Mouse (Mus musculus): ENCODE measurements around the gene Rspry1. TPM values are rescaled to one million over a fixed set of nuclear protein-coding genes. Genes with fewer than 3 reads are reported as not detected.

The Rspry1 gene
- polyA plus RNA-seq, 1 experiment = 7.4 TPM

DNA sequence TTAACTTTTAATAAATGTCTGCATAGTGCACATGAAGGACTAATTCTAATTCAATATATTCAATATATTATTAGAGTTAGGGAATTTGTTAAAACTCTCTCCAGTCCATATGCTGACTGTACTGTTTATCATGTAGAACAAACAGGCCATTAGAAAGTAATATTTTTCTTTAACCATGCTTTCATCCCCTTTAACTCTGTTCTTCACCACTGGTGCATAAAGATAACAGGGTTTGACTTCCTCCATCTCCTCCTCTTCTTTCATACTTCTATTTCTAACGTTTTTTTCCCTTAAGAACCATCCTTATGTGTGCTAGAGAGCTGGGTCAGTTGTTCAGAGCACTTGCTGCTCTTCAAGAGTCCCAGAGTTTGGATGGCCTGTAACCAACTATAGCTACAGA lies 43.5 kb downstream of the Rspry1 start:
- H3K79me2 ChIP-seq (ENCODE audit: control insufficient read depth, insufficient read depth) = no peaks in the 10 kb centered on the region
- TF ChIP-seq MYOD1 (IDR thresholded peaks at IDR 0.05; ENCODE audit: control insufficient read depth in 1 of 3, insufficient read length in 2 of 3, low read depth in 2 of 3) (no peak), CEBPB (IDR thresholded peaks at IDR 0.05; ENCODE audit: insufficient read depth, poor library complexity, severe bottlenecking) (no peak), USF1 (IDR thresholded peaks at IDR 0.05; ENCODE audit: low read depth) (no peak), SRF (IDR thresholded peaks at IDR 0.05; ENCODE audit: control insufficient read depth, insufficient read length, low read depth) (no peak), TCF3 (IDR thresholded peaks at IDR 0.05; ENCODE audit: insufficient read length, low read depth) (no peak), POLR2AphosphoS2 (IDR thresholded peaks at IDR 0.05; ENCODE audit: insufficient read length, low read depth) (no peak), MAX (IDR thresholded peaks at IDR 0.05; ENCODE audit: low read depth) (no peak), TCF12 (IDR thresholded peaks at IDR 0.05; ENCODE audit: insufficient read depth, poor library complexity, severe bottlenecking) (no peak)
- H3K27me3 ChIP-seq (ENCODE audit: control insufficient read depth, insufficient read depth, insufficient read length) = no peaks in the 10 kb centered on the region
- no peak overlapping the region for H3K4me2 ChIP-seq (ENCODE audit: low read depth)
- H3ac ChIP-seq (ENCODE audit: control insufficient read depth, insufficient read length) = no peak overlapping the region
- H3K36me3 ChIP-seq (ENCODE audit: control insufficient read depth, insufficient read depth) = peaks cover 23% of the 10 kb centered on the region
- H3K4me3 ChIP-seq = no peak overlapping the region

DNA sequence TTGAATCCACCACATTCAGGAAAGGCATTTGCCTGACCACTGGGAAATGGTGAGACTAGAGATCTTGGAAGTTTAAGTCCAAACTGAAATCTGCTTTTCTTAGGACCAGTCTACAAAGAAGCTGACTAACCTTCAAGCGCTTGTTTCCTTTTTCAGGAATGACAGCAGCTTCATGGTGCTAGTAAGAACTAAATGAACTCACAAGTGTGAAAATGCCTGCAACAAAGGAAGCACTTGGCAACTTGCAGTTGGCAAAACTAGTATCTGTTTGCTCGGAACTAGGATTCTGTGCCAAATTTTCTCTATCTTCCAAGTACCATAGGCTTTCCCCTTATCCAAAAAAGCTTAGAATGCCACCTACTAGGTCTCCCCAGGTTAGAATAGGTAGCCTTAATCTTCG lies 44.4 kb downstream of the Rspry1 start:
- Histone ChIP-seq H3K4me3 (no peak overlapping the region), H3ac (ENCODE audit: control insufficient read depth, insufficient read length) (no peak overlapping the region), H3K79me2 (ENCODE audit: control insufficient read depth, insufficient read depth) (no peaks in the 10 kb centered on the region), H3K27me3 (ENCODE audit: control insufficient read depth, insufficient read depth, insufficient read length) (no peaks in the 10 kb centered on the region), H3K4me2 (ENCODE audit: low read depth) (no peak overlapping the region), H3K36me3 (ENCODE audit: control insufficient read depth, insufficient read depth) (peaks cover 13% of the 10 kb centered on the region)
- no peak for TF ChIP-seq CEBPB (IDR thresholded peaks at IDR 0.05; ENCODE audit: insufficient read depth, poor library complexity, severe bottlenecking)
- no peak for TF ChIP-seq TCF3 (IDR thresholded peaks at IDR 0.05; ENCODE audit: insufficient read length, low read depth)
- no peak for TF ChIP-seq E2F4 (IDR thresholded peaks at IDR 0.05; ENCODE audit: insufficient read depth)
- TF ChIP-seq MYOG (IDR thresholded peaks at IDR 0.05; ENCODE audit: control insufficient read depth in 1 of 3, insufficient read depth in 1 of 3, insufficient read length in 2 of 3, low read depth in 2 of 3) = no peak
- no peak for TF ChIP-seq MAX (IDR thresholded peaks at IDR 0.05; ENCODE audit: low read depth)

DNA sequence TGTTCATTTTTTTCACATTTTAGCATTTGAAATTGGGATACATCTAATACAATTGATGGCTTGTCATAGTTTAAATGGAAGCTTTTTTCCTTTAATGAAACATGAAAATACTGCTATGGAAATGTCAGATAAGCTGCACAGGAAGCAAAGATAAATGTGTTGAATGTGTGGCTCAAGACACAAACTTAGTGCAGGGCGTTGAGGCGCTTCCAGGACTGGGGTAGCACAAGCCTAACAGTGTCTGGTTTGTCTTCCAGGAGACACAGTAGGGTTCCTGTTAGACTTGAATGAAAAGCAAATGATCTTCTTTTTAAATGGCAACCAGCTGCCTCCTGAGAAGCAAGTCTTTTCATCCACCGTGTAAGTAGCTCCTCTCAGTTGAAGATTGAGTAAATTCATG lies 47.8 kb downstream of the Rspry1 start:
- Histone ChIP-seq H3ac (ENCODE audit: control insufficient read depth, insufficient read length) (no peak overlapping the region), H3K79me2 (ENCODE audit: control insufficient read depth, insufficient read depth) (no peaks in the 10 kb centered on the region), H3K4me2 (ENCODE audit: low read depth) (no peak overlapping the region), H3K4me3 (no peak overlapping the region), H3K36me3 (ENCODE audit: control insufficient read depth, insufficient read depth) (peaks cover 18% of the 10 kb centered on the region), H3K27me3 (ENCODE audit: control insufficient read depth, insufficient read depth, insufficient read length) (no peaks in the 10 kb centered on the region)
- TF ChIP-seq CEBPB (IDR thresholded peaks at IDR 0.05; ENCODE audit: insufficient read depth, poor library complexity, severe bottlenecking) (no peak), USF1 (IDR thresholded peaks at IDR 0.05; ENCODE audit: low read depth) (no peak)

DNA sequence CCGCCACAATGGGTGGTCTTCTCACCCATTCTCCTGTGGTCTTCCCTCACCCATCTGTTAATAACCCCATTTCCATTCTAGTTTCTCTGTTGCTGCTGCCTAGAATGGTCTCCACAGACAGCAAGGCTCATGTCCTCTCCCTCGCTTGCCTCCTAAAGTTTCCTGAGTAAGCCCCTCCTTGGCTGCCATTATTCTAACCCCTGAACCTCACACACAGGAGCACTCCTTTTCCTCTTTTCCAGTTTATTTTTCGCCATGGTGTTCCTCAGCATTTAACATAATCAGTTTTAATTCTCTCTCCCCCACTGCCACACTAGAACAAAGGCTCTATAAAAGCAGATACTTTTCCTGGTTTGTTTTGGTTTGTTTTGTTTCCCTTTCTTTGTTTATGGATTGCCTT lies 51.2 kb downstream of the Rspry1 start:
- H3K27me3 ChIP-seq (ENCODE audit: control insufficient read depth, insufficient read depth, insufficient read length) = no peaks in the 10 kb centered on the region
- H3K4me3 ChIP-seq = no peak overlapping the region
- TF ChIP-seq MYOG (IDR thresholded peaks at IDR 0.05; ENCODE audit: control insufficient read depth in 1 of 3, insufficient read depth in 1 of 3, insufficient read length in 2 of 3, low read depth in 2 of 3) (no peak), CEBPB (IDR thresholded peaks at IDR 0.05; ENCODE audit: insufficient read depth, poor library complexity, severe bottlenecking) (no peak), TCF12 (IDR thresholded peaks at IDR 0.05; ENCODE audit: insufficient read depth, poor library complexity, severe bottlenecking) (no peak), TCF3 (IDR thresholded peaks at IDR 0.05; ENCODE audit: insufficient read length, low read depth) (no peak), MYOD1 (IDR thresholded peaks at IDR 0.05; ENCODE audit: control insufficient read depth in 1 of 3, insufficient read length in 2 of 3, low read depth in 2 of 3) (no peak), MAX (IDR thresholded peaks at IDR 0.05; ENCODE audit: low read depth) (no peak)
- H3K4me2 ChIP-seq (ENCODE audit: low read depth) = no peak overlapping the region
- no peak overlapping the region for H3ac ChIP-seq (ENCODE audit: control insufficient read depth, insufficient read length)
- no peaks in the 10 kb centered on the region for H3K79me2 ChIP-seq (ENCODE audit: control insufficient read depth, insufficient read depth)
- peaks cover 23% of the 10 kb centered on the region for H3K36me3 ChIP-seq (ENCODE audit: control insufficient read depth, insufficient read depth)

DNA sequence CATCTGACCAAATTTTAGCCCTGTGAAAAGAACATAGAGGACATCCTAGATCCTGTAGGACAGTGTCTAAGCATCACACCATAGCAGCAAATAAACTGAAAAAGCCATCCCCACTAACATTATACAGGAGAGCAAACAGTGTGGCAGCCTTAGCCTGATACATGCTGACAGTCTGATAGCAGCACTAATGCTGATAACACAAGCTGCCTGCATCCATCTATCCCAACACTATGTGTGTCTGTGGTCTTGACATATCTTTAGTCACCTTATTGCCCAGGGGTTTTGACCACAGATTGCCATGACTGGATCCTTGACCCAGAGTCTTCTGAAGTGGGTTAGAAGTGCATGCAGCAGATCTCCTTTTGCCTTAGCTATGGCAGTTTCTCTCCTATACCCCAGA lies 53.3 kb downstream of the Rspry1 start:
- Histone ChIP-seq H3K36me3 (ENCODE audit: control insufficient read depth, insufficient read depth) (peaks cover 24% of the 10 kb centered on the region), H3K4me2 (ENCODE audit: low read depth) (no peak overlapping the region), H3K79me2 (ENCODE audit: control insufficient read depth, insufficient read depth) (no peaks in the 10 kb centered on the region), H3K27me3 (ENCODE audit: control insufficient read depth, insufficient read depth, insufficient read length) (no peaks in the 10 kb centered on the region), H3ac (ENCODE audit: control insufficient read depth, insufficient read length) (no peak overlapping the region), H3K4me3 (no peak overlapping the region)
- no peak for TF ChIP-seq MYOG (IDR thresholded peaks at IDR 0.05; ENCODE audit: control insufficient read depth in 1 of 3, insufficient read depth in 1 of 3, insufficient read length in 2 of 3, low read depth in 2 of 3)
- TF ChIP-seq MYOD1 (IDR thresholded peaks at IDR 0.05; ENCODE audit: control insufficient read depth in 1 of 3, insufficient read length in 2 of 3, low read depth in 2 of 3) = no peak
- TF ChIP-seq USF1 (IDR thresholded peaks at IDR 0.05; ENCODE audit: low read depth) = no peak
- TF ChIP-seq POLR2A (IDR thresholded peaks at IDR 0.05; ENCODE audit: insufficient read length, low read depth) = no peak
- no peak for TF ChIP-seq CEBPB (IDR thresholded peaks at IDR 0.05; ENCODE audit: insufficient read depth, poor library complexity, severe bottlenecking)
- TF ChIP-seq POLR2AphosphoS2 (IDR thresholded peaks at IDR 0.05; ENCODE audit: insufficient read length, low read depth) = no peak
- TF ChIP-seq SRF (IDR thresholded peaks at IDR 0.05; ENCODE audit: control insufficient read depth, insufficient read length, low read depth) = no peak
- no peak for TF ChIP-seq TCF12 (IDR thresholded peaks at IDR 0.05; ENCODE audit: insufficient read depth, poor library complexity, severe bottlenecking)
- TF ChIP-seq E2F4 (IDR thresholded peaks at IDR 0.05; ENCODE audit: insufficient read depth) = no peak
- no peak for TF ChIP-seq TCF3 (IDR thresholded peaks at IDR 0.05; ENCODE audit: insufficient read length, low read depth)
- no peak for TF ChIP-seq REST (IDR thresholded peaks at IDR 0.05; ENCODE audit: insufficient read depth, insufficient read length)
- no peak for TF ChIP-seq MAX (IDR thresholded peaks at IDR 0.05; ENCODE audit: low read depth)

Data from myocyte (in vitro differentiated cells).